Mouse (Mus musculus): ENCODE measurements around the gene Zfp775. TPM values are rescaled to one million over a fixed set of nuclear protein-coding genes. Genes with fewer than 3 reads are reported as not detected.

Zfp775 gene
- total RNA-seq, 4 experiments from 2014 or later: 8.8 to 12.1 (median 9.9) TPM

DNA sequence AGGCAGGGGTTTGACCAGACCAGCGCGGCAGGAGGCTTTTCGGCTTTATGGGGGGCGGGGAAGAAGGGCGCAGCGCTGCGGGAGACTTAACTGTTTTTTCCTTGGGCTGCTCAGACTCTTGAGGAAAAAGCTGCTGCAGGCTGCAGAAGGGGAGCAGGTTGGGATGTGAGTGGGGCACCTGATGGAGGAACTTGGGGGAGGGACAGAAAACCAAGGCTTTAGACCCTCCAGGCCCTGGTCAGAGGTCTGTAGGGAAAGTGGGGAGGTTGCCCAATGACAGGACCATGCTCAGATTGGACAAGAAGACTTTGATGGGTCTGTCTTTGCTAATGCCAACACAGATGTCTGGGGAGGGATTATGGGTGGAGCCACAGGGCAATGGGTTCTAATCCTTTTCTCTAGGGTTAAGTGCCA is 25.7 kb downstream of the Zfp775 start:
- DNase-seq (ENCODE audit: low spot score in 2 of 2): no peak

- no peak for DNase-seq (ENCODE audit: low spot score in 2 of 2)
These were observed 26.5 kb downstream of the Zfp775 start for GRCm38 (mm10) chr6:48628377-48628776.

GRCm38 (mm10) chr6:48628808-48629660 is 27.2 kb downstream of the Zfp775 start:
- no peak for DNase-seq (ENCODE audit: low spot score in 2 of 2)

GRCm38 (mm10) chr6:48629661-48630034 is 27.8 kb downstream of the Zfp775 start:
- no peak for DNase-seq (ENCODE audit: low spot score in 2 of 2)

GRCm38 (mm10) chr6:48630831-48631230 is 29.0 kb downstream of the Zfp775 start:
- DNase-seq (ENCODE audit: low spot score in 2 of 2): no peak

DNA sequence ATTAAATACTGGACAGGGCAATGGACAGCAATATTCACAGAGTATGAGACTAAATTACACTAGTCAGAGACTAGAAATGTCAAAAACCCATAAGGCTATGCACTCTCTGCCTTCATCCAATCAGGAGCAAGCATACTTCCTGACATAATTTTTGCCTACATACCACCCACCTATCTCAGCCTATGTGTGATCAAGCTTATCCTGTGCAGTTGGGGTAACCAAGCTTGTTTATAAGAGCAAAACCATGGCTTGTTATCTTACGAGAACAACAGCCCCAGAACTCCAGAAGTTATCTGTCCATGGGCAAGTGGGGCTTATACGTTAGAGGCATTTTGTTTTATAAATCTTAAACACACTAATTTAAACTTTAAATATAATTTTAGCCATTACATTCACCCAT is 33.2 kb downstream of the Zfp775 start:
- no peak for DNase-seq (ENCODE audit: low spot score in 2 of 2)

- DNase-seq (ENCODE audit: low spot score in 2 of 2): no peak
These were observed 34.7 kb downstream of the Zfp775 start for GRCm38 (mm10) chr6:48636515-48636914.

DNA sequence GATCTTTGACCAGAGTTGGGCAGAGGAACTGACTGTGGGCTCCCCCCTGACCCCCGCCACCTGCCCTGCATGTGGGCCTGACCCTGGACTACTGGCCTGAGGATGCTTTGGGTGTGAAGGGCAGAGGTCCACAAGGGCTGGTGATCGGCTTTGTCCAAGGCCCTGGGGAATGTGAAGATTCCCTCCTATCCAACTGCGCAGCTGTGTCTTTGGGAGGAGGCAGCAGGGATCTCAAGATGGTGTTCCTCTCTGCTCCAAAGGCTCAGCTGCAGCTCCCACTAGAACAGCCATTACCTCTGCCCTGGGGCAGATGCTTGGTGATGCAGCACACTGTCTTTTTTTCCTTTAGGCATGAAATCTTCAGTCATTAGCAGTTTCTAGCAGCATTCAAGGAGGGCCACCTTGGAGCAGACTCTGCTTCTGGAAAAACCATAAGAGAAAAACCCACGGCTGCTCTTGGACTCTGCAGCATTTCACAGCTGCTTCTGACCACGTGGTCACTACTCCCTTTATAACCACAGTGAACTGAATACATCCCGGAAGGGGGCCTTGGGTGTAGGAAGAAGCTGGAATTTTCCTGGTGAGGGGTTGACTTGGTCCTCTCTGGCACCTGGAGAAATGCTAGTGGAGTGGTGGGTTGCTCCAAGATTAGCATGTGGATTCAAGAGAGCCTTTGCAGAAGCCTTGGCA is 36.1 kb downstream of the Zfp775 start:
- no peak for DNase-seq (ENCODE audit: low spot score in 2 of 2)

DNA sequence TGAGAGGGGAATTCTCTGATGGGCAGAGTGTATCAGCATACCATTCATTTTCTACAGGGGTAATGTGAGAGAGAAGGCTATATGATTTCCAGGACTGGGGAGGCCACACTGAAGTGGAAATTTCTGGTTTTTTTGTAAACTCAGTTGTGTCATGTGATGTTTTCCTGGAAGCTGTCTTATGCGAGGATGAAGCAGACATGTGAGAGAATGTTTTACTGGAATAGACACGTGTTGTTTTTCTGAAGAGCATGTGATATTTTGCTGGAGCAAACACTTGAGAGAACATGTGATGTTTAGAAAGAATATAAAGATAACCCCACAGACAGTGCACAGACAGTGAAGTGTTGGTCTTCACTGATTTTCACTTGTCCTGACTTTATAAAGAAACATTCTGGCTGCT is 36.7 kb downstream of the Zfp775 start:
- no peak for DNase-seq (ENCODE audit: low spot score in 2 of 2)

GRCm38 (mm10) chr6:48641391-48641790 is 39.5 kb downstream of the Zfp775 start:
- no peak for DNase-seq (ENCODE audit: low spot score in 2 of 2)

GRCm38 (mm10) chr6:48642764-48643292 is 41.0 kb downstream of the Zfp775 start:
- DNase-seq (ENCODE audit: low spot score in 2 of 2): no peak

DNA sequence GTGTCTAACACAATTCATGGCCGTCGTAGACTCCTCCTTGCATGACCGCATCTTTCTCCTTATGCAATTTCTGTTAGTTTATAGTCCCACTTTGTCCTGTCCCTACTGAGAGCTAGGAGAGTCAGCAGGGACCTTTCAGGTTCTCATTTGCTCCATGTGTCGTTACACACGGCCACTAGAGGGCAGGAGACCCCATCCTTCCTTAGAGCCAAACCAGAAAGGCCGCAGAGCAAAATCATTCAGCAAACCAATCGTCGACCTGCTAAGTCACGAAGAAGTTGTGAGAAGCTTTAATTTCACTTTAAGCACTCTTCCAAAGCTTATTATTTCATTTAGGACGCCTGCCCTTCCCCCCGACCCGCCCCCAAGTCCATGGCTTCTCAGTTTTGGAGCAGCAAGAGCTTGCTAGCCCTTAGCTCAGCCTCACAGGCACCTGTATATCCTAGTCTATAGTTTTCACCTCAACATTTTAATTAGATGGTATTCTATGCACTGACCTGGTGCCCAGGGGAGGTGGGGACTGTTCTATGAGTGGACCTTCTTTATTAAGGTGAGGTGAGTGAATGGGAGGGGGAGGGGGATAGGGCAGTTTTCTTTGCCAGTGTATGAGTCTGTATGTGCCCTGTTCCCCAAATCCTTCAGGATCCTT is 43.9 kb downstream of the Zfp775 start:
- DNase-seq (ENCODE audit: low spot score in 2 of 2): peak; percentile 26 to 53

DNA sequence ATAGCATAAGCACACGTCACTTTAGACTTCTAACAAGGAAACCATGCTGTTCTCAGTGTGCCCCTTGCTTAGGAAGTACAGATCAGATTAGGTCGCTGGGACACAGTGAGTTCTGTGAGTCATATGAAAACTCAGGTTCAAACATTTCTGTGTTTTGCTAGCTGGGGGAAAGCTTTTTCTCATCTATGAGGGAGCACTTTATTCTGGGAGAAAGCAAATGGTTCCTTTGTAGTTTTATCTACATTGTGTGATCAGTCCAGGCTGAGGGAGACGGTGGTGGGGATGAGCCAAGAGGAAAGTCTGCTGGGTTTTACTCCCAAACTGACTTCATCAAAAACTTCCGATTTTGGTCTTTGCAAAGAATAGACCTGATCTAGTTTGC is 44.4 kb downstream of the Zfp775 start:
- no peak for DNase-seq (ENCODE audit: low spot score in 2 of 2)

- DNase-seq (ENCODE audit: low spot score in 2 of 2): peak in 1 of 2 experiments; percentile 2
These were observed 45.1 kb downstream of the Zfp775 start, which contains the start of gene Gimap8 for GRCm38 (mm10) chr6:48646995-48647394. Gene Gimap8 (plus strand): TSS chr6:48647234.

- peak in 1 of 2 experiments; percentile 0 for DNase-seq (ENCODE audit: low spot score in 2 of 2)
These were observed 45.7 kb downstream of the Zfp775 start for GRCm38 (mm10) chr6:48647611-48648010.

GRCm38 (mm10) chr6:48648779-48649178 is 46.9 kb downstream of the Zfp775 start:
- DNase-seq (ENCODE audit: low spot score in 2 of 2): no peak

DNA sequence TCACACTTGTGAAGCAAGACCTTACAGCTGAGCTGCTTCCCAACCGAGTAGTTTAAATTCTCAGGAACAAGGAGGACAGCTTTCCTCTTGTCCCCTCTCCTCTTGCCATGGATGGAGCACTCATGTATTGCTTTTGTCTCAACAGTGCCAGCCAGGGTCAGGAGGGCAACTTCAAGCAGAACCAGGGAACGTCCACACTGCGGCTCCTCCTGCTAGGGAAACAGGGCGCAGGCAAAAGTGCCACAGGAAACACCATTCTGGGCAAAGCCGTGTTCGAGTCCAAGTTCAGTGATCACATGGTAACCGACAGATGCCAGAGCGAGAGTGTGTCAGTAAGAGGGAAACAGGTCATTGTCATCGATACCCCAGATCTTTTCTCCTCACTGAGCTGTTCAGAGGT is 48.2 kb downstream of the Zfp775 start:
- DNase-seq (ENCODE audit: low spot score in 2 of 2): peak in 1 of 2 experiments; percentile 1

- no peak for DNase-seq (ENCODE audit: low spot score in 2 of 2)
These were observed 56.9 kb downstream of the Zfp775 start for GRCm38 (mm10) chr6:48658721-48659120.

DNA sequence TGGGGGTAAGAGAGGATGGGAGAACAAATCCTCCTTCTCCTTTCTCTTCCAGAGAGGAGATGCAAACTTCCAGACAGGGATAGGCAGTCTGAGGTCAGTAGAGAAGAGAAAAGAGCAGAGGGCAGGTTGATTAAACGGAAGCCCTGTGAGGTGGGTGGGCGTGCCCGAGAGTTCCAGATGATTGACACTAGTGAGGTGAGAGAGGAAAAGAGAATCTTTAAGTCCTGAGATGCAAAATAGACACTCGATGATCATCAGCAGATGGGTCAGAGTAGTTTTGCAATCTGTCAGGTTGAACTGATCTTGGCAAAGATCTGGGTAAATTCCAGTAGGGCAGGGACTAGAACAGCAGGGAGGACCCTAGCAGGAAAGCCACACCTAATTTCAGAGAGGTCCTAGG is 62.9 kb downstream of the Zfp775 start:
- DNase-seq (ENCODE audit: low spot score in 2 of 2): no peak

DNA sequence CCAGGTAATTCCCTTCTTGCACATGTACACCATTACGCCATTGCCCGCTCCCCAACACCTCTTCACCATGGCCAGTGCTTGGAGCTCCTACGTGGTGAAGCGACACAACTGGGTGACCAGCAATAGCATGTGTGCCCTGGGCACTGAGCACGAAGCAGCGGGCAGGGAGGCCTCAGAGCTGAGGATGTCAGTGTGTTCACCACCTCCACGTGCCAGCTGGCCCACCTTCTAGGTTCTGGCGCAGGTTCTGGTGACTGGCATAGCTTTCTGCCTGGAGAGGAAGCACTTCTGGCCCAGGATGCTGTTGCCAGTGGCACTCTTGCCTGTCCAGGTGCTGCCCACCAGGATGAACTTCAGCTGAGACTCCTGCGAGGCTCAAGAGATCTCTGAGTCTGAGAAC is 63.6 kb downstream of the Zfp775 start:
- DNase-seq (ENCODE audit: low spot score in 2 of 2): no peak

GRCm38 (mm10) chr6:48666159-48666586 is 64.3 kb downstream of the Zfp775 start:
- DNase-seq (ENCODE audit: low spot score in 2 of 2): no peak

DNA sequence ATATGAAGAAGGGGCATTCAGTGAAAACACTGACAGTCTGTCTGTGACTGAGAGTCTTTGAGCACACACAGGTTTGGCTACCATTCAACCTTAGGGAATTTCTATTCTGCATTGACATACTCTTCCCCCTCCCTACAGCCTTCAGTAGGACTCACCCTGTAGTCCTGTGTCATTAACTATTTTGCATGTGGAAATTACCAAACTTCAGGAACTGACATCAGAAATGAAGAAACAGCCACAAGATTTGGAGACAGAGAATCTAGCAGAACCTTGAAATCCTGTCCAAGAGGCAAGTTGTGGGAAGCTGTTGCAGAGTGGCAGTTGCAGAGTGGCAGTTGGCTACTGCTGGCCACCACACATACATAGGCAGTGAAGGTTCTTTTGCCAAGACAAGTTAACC is 66.2 kb downstream of the Zfp775 start:
- no peak for DNase-seq (ENCODE audit: low spot score in 2 of 2)
